Mouse (Mus musculus): Measurements from ENCODE around the gene Lrrfip1.

DNA sequence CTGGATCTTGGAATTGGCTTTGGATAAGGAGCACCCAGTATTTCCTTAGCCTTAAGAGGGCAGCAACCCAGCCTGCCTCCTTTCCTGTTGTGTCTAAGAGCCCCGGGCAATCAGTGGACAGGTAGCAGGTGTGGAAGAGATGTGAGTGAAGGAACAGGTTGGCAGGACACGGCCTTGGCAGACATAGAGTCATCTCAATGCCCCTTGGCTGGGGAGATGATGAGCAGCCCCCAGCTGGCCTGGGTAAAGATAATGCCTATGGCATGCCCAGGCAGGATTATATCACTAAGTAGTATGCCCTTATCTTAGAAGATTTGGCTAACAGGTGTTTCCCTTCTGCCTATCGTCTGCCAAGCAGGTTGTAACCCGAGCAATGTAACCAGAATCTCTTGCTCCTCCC is 1.4 kb upstream of the Lrrfip1 start:
- TF ChIP-seq CTCF (IDR thresholded peaks at IDR 0.05; ENCODE audit: borderline replicate concordance, extremely low read depth, insufficient read depth, insufficient read length) (no peak), POLR2A (IDR thresholded peaks at IDR 0.05; ENCODE audit: borderline replicate concordance, extremely low read depth, insufficient read depth, insufficient read length, poor library complexity, severe bottlenecking) (no peak)

Data from brain, embryonic 14.5 days (tissue).